Mouse (Mus musculus) embryonic fibroblast, embryonic 13.5 days (primary cell): Measurements from ENCODE around the gene Kcnmb1. TPM values are rescaled to one million over a fixed set of nuclear protein-coding genes. Genes with fewer than 3 reads are reported as not detected.

Source experiments
- H3K27ac ChIP-seq: 2 replicates; pipeline ENCODE4 v1.5.1; 2012; ENCODE audit warnings: low read length, control low read depth, inconsistent platforms; ENCODE audit not compliant: insufficient read depth
- H3K4me1 ChIP-seq: 2 replicates; pipeline ENCODE4 v1.6.1; 2011; ENCODE audit warnings: low read length; ENCODE audit not compliant: control insufficient read depth, insufficient read depth
- H3K4me3 ChIP-seq: 2 replicates; pipeline ENCODE4 v1.5.1; 2011; ENCODE audit warnings: mild to moderate bottlenecking, control low read depth, low read length; ENCODE audit not compliant: insufficient read depth
- CTCF ChIP-seq: IDR thresholded peaks from 2 replicates; pipeline ENCODE4 v1.5.1; 2011; ENCODE audit warnings: mild to moderate bottlenecking, control low read depth, low read length, moderate library complexity, borderline replicate concordance; ENCODE audit not compliant: insufficient read depth
- POLR2A ChIP-seq: IDR thresholded peaks from 2 replicates; pipeline ENCODE4 v1.6.1; 2011; ENCODE audit warnings: low read depth, mild to moderate bottlenecking, control low read depth, low read length, moderate library complexity
- polyA plus RNA-seq: library from polyadenylated mRNA; stranded (reverse); fragments of >200 nt; gene quantifications from 2 replicates; pipeline ENCODE4 v1.2.4, GENCODE M21; 2011; ENCODE audit warnings: low read depth; ENCODE audit not compliant: missing spikeins, insufficient read length

Kcnmb1 gene
- polyA plus RNA-seq, 1 experiment = 0.77 TPM

- no peak overlapping the region for H3K27ac ChIP-seq
- peaks cover 4% of the 10 kb centered on the region; the same call in 1 of the 2 replicates for H3K4me1 ChIP-seq
- H3K4me3 ChIP-seq = no peak overlapping the region
- TF ChIP-seq CTCF = no peak
- TF ChIP-seq POLR2A = no peak
Observed at GRCm38 (mm10) chr11:34010133-34010858, 47.5 kb downstream of the Kcnmb1 start.

- peaks cover 4% of the 10 kb centered on the region; the same call in 1 of the 2 replicates for H3K4me1 ChIP-seq
- TF ChIP-seq POLR2A = no peak
- no peak overlapping the region for H3K27ac ChIP-seq
- H3K4me3 ChIP-seq = no peak overlapping the region
Observed at GRCm38 (mm10) chr11:34010859-34011172, 48.0 kb downstream of the Kcnmb1 start.

- Histone ChIP-seq H3K27ac (no peak overlapping the region), H3K4me1 (peaks cover 4% of the 10 kb centered on the region; the same call in 1 of the 2 replicates), H3K4me3 (no peak overlapping the region)
- no peak for TF ChIP-seq CTCF
- no peak for TF ChIP-seq POLR2A
Observed at GRCm38 (mm10) chr11:34012007-34012652, 49.3 kb downstream of the Kcnmb1 start.

Other genes starting within 250 kb of the Kcnmb1 start
- 0.67 and 2.7 TPM in 2 replicates for gene Kcnip1, start 30.1 kb downstream of the Kcnmb1 start, polyA plus RNA-seq
- gene Lcp2, start 83.9 kb downstream of the Kcnmb1 start, polyA plus RNA-seq = 0.42 TPM in 1 of 2 replicates, not detected in the other
- not detected in 2 replicates for gene 4930469K13Rik, start 135.5 kb downstream of the Kcnmb1 start, polyA plus RNA-seq
- gene Foxi1, start 245.1 kb downstream of the Kcnmb1 start, polyA plus RNA-seq = not detected in 2 replicates